Mouse (Mus musculus): ENCODE results near the gene Tmem150a. TPM values are rescaled to one million over a fixed set of nuclear protein-coding genes. Genes with fewer than 3 reads are reported as not detected.
A peak's percentile ranks its signal among the peaks of the same experiment; 100 is the strongest.

Gene Tmem150a
- total RNA-seq, 2 experiments from 2014 or later, result 18.8 to 20.9 TPM

DNA sequence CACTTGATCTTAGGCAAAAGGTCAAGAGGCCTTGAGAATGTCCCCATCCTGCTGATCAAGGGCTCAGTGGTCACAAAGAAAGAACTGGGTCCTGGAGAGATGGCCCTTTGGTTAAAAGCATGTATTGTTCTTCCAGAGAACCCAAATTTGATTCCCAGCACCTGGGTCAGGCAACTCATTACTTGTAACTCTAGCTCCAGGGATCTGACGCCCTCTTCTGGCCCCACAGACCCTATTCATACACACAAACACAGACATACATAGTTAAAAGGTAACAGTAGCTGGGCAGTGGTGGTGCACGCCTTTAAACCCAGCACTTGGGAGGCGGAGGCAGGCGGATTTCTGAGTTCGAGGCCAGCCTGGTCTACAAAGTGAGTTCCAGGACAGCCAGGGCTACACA, 37.1 kb downstream of the Tmem150a start:
- no peak for DNase-seq (ENCODE audit: low spot score in 2 of 2)

DNA sequence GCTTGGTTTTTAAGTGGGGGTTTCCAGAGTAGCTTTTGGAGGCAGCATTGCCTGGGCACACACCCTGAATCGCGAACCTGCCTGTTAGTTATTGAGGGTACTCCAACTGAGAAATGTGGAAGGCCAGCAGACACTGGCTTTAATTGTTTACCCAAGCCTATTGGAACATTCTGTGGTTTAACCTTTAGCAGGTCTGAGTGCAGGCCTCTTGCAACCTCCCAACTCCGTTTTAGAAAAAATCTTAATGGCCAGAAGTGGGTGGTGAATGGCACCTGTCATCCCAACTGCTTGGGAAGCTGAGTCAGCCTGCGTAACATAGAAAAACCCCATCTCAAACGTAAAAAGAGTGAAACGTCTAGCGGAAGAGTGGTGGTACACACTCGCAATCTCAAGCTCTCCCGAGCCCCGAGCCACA, 41.6 kb downstream of the Tmem150a start:
- DNase-seq (ENCODE audit: low spot score in 2 of 2), result no peak

DNA sequence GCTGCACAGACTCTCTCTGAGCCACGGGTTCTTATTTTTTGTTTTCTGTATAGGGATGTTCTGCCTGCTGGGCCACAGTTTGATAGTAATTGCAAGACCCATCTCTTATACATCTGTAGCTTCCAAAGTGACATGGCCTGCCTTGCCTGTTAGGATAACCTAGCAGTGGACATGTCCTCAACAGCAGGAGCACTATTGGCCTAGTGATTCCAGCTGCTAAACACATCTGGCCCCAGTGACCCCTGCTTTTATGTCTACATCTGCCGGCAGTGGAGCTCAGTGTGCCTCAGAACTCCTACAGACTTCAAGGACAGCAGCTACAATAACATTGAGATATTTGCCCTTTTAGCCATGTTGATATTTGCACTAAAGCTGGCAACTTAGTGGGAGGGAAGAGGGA, 44.7 kb downstream of the Tmem150a start:
- no peak for DNase-seq (ENCODE audit: low spot score in 2 of 2)

DNA sequence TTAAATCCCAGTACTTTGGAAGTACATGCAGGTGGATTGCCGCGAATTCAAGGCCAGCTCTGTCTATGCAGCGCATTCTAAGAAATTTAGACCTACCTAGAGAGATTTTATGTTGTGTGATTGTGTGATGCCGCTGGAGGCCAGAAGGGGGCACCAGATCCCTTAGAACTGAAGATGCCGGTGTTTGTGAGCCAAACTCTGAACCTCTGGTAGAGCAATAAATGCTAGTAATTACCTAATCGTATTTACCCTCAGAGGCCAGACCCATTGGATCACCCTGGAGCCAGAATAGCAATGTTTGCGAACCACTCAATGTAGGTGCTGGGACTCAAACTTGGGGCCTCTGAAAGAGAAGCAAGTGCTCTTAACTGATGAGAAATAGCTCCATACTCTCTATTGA, 46.6 kb downstream of the Tmem150a start:
- peak; percentile 76 to 82 for DNase-seq (ENCODE audit: low spot score in 2 of 2)

DNA sequence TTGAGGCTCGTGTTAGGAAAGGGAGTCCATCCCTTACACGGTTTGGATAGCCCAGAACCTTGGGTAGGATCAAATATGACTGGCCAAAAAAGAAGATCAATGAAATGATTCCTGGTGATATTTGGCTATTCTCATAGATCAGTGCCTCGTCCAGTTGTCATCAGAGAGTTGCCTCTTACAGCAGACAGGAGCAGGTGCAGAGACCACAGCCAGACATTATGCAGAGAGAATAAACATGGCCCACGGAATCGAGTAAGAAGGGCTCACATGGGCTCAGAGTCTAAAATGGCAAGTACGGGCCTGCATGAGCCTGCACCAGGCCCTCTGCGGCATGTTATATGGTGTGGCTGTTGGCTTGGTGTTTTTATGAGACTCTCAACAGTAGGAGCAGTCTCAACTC, 50.1 kb downstream of the Tmem150a start:
- DNase-seq (ENCODE audit: low spot score in 2 of 2), result no peak

DNA sequence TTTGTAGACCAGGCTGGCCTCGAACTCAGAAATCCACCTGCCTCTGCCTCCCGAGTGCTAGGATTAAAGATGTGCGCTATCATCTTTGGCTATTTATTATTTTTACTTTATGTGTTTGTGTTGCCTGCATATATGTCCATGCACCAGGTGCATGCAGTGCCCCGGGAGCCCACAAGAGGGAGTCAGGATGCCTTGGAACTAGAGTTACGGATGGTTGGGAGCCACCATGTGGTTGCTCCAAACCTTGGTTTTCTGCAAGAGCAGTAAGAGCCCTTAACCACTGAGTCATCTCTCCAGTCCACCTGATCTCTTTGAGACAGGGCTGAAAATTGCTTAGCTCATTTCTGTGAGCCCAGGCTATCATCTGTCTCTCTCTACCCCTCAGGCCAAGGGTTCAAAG, 51.9 kb downstream of the Tmem150a start:
- DNase-seq (ENCODE audit: low spot score in 2 of 2), result peak; percentile 82 to 83

Other genes starting within 250 kb of the Tmem150a start
- 1 to 10 TPM; 2.6 to 3.0 TPM for gene Atoh8, start 119.9 kb upstream of the Tmem150a start, total RNA-seq (2021)
- not detected for gene Sftpb, start 50.8 kb upstream of the Tmem150a start, total RNA-seq (2021)
- gene Usp39, start 10.3 kb upstream of the Tmem150a start, total RNA-seq (2021), result 10 to 100 TPM; 33.0 to 34.1 TPM
- 10 to 100 TPM; 13.3 to 15.9 TPM for gene 0610030E20Rik, start 8.1 kb upstream of the Tmem150a start, total RNA-seq (2021)
- gene Rnf181, start 11.5 kb downstream of the Tmem150a start, total RNA-seq (2021), result 10 to 100 TPM; 69.4 to 71.1 TPM
- gene Vamp5, start 25.0 kb downstream of the Tmem150a start, total RNA-seq (2021), result 1 to 10 TPM; 4.2 to 4.6 TPM
- 10 to 100 TPM; 11.1 to 13.8 TPM for gene Vamp8, start 35.3 kb downstream of the Tmem150a start, total RNA-seq (2021)
- gene Ggcx, start 58.9 kb downstream of the Tmem150a start, total RNA-seq (2021), result 10 to 100 TPM; 20.3 to 20.5 TPM
- gene Mat2a, start 84.1 kb downstream of the Tmem150a start, total RNA-seq (2021), result 100 to 1,000 TPM; 173 to 191 TPM
- gene Sh2d6, start 166.3 kb downstream of the Tmem150a start, total RNA-seq (2021), result under 1 TPM; 0.67 to 0.78 TPM
- 1 to 10 TPM; 2.1 to 3.4 TPM for gene Capg, start 188.9 kb downstream of the Tmem150a start, total RNA-seq (2021)
- gene Elmod3, start 243.0 kb downstream of the Tmem150a start, total RNA-seq (2021), result 10 to 100 TPM; 19.1 to 19.7 TPM
- 10 to 100 TPM; 34.3 to 35.6 TPM for gene Retsat, start 243.0 kb downstream of the Tmem150a start, total RNA-seq (2021)